Mouse (Mus musculus) kidney, adult 2 months (tissue): ENCODE measurements at regions not wholly inside any gene's neighbourhood (a gene's known extent, or its start where the extent isn't known, plus 50 kb on each side); places are given as distances from the start of the nearest gene placed in this dataset.

Experiments used
- DNase-seq: peaks from one replicate; pipeline ENCODE4 v3.0.0; 2021
- H3K27ac ChIP-seq: fragments of 200-500 bp; 2 replicates; pipeline ENCODE4 v1.5.1; 2012; ENCODE audit warnings: low read depth, low read length, control low read depth, inconsistent platforms; ENCODE audit not compliant: insufficient read depth
- H3K27me3 ChIP-seq: fragments of 200-500 bp; replicated peaks from 2 replicates; pipeline ENCODE4 v1.6.1; 2012; ENCODE audit warnings: mild to moderate bottlenecking, moderate library complexity, low read length, inconsistent platforms; ENCODE audit not compliant: control insufficient read depth, insufficient read depth
- H3K36me3 ChIP-seq: fragments of 200-500 bp; 2 replicates; pipeline ENCODE4 v1.6.1; 2012; ENCODE audit warnings: mild to moderate bottlenecking, moderate library complexity, low read length, inconsistent platforms; ENCODE audit not compliant: control insufficient read depth, insufficient read depth
- H3K4me1 ChIP-seq: fragments of 200-500 bp; 2 replicates; pipeline ENCODE4 v1.6.1; 2011; ENCODE audit warnings: low read length; ENCODE audit not compliant: control insufficient read depth, insufficient read depth
- H3K4me3 ChIP-seq: fragments of 200-500 bp; 2 replicates; pipeline ENCODE4 v1.5.1; 2011; ENCODE audit warnings: mild to moderate bottlenecking, low read depth, low read length, control low read depth; ENCODE audit not compliant: insufficient read depth
- CTCF ChIP-seq: fragments of 200-500 bp; conservative IDR thresholded peaks from 2 replicates; pipeline ENCODE4 v1.5.1; 2011; ENCODE audit warnings: low read depth, mild to moderate bottlenecking, control low read depth, low read length, moderate library complexity, mixed read lengths; ENCODE audit not compliant: insufficient read depth, insufficient read length
- POLR2A ChIP-seq: fragments of 200-500 bp; IDR thresholded peaks from one replicate; pipeline ENCODE4 v1.6.1; 2011; ENCODE audit warnings: low read depth, low read length, control low read depth
- WGBS: fragments of 180-500 bp; shearing (Covaris S2); methylation state at CpG from one replicate; pipeline ENCODE4 v1.1.7; 2018; 5-methylcytosine and 5-hydroxymethylcytosine counted together

DNA sequence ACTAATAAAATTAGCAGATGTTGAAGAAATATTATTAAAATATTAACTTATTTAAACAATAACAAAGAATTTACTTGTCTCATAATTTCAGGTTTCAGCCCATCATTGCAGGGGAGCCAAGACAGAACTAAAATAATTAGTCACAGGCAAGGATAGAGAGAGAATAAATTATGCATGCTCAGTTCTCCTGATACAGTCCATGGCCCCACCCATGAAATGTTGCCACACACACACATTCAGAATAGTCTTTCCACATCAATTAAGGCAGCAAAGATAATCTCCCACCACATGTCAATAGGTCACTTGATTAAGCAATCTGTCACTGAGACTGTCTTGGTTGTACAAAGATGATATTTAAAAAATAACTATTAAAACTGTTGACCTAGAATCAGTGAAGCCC, 1019.8 kb downstream of the D3Ertd751e start:
- H3K36me3 ChIP-seq: no peaks in the 10 kb centered on the region
- no peak for DNase-seq
- H3K4me1 ChIP-seq: no peaks in the 10 kb centered on the region
- H3K27me3 ChIP-seq: no peaks in the 10 kb centered on the region
- TF ChIP-seq POLR2A (no peak), CTCF (no peak)
- no peak overlapping the region for H3K27ac ChIP-seq
- no peak overlapping the region for H3K4me3 ChIP-seq

DNA sequence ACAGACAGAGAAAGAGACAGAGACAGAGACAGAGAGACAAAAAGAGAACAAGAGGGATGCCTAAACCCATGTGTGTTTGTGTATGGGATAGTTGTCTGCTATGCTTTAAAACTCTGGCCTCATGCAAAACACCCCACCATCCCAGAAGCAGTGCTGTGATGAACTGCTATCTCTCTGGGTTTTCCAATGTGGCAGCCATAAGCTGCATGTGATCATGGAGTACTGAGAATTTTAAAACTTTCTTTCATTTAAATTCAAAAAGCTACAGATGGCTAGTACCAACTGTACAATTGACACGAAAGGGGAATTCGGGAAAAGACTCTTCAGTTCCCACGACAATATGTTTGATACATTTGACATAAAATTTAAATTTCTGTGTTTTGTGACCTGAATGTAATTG, 1041.1 kb downstream of the D3Ertd751e start:
- WGBS: 94% methylated on average over 3 of the region's 3 CpGs

GRCm38 (mm10) chr3:42784203-42784602, 1041.8 kb downstream of the D3Ertd751e start:
- Histone ChIP-seq H3K27me3 (no peaks in the 10 kb centered on the region), H3K27ac (no peak overlapping the region), H3K36me3 (no peaks in the 10 kb centered on the region), H3K4me1 (no peaks in the 10 kb centered on the region), H3K4me3 (no peak overlapping the region)
- DNase-seq: no peak
- TF ChIP-seq CTCF (no peak), POLR2A (no peak)
- 79% methylated on average over 2 of the region's 2 CpGs for WGBS

More for the DNA sequence above, 1041.1 kb downstream of the D3Ertd751e start:
- no peak for DNase-seq
- H3K36me3 ChIP-seq: no peaks in the 10 kb centered on the region
- H3K27me3 ChIP-seq: no peaks in the 10 kb centered on the region
- H3K4me3 ChIP-seq: no peak overlapping the region
- H3K4me1 ChIP-seq: no peaks in the 10 kb centered on the region
- TF ChIP-seq CTCF (no peak), POLR2A (no peak)
- no peak overlapping the region for H3K27ac ChIP-seq

GRCm38 (mm10) chr3:42790415-42790814, 1048.0 kb downstream of the D3Ertd751e start:
- Histone ChIP-seq H3K4me3 (no peak overlapping the region), H3K27me3 (no peaks in the 10 kb centered on the region), H3K36me3 (no peaks in the 10 kb centered on the region), H3K27ac (no peak overlapping the region), H3K4me1 (no peaks in the 10 kb centered on the region)
- no peak for DNase-seq
- TF ChIP-seq POLR2A: no peak
- no peak for TF ChIP-seq CTCF

- no peak overlapping the region for H3K4me3 ChIP-seq
- no peak for TF ChIP-seq POLR2A
- H3K27ac ChIP-seq: no peak overlapping the region
- no peaks in the 10 kb centered on the region for H3K4me1 ChIP-seq
- DNase-seq: no peak
- H3K36me3 ChIP-seq: no peaks in the 10 kb centered on the region
- H3K27me3 ChIP-seq: no peaks in the 10 kb centered on the region
Observed at GRCm38 (mm10) chr3:42791878-42792277, 1049.5 kb downstream of the D3Ertd751e start.

- H3K4me3 ChIP-seq: no peak overlapping the region
- H3K4me1 ChIP-seq: no peaks in the 10 kb centered on the region
- no peaks in the 10 kb centered on the region for H3K27me3 ChIP-seq
- no peak for TF ChIP-seq POLR2A
- TF ChIP-seq CTCF: no peak
- H3K27ac ChIP-seq: no peak overlapping the region
- no peaks in the 10 kb centered on the region for H3K36me3 ChIP-seq
- 20% methylated on average over 1 of the region's 1 CpGs for WGBS
- DNase-seq: no peak
Observed at GRCm38 (mm10) chr3:42830456-42830855, 1088.0 kb downstream of the D3Ertd751e start.

GRCm38 (mm10) chr3:42867370-42867769, 1125.0 kb downstream of the D3Ertd751e start:
- Histone ChIP-seq H3K4me3 (no peak overlapping the region), H3K27me3 (no peaks in the 10 kb centered on the region), H3K27ac (no peak overlapping the region), H3K4me1 (no peaks in the 10 kb centered on the region), H3K36me3 (no peaks in the 10 kb centered on the region)
- WGBS: 62% methylated on average over 1 of the region's 1 CpGs
- DNase-seq: no peak
- TF ChIP-seq POLR2A: no peak
- TF ChIP-seq CTCF: no peak

DNA sequence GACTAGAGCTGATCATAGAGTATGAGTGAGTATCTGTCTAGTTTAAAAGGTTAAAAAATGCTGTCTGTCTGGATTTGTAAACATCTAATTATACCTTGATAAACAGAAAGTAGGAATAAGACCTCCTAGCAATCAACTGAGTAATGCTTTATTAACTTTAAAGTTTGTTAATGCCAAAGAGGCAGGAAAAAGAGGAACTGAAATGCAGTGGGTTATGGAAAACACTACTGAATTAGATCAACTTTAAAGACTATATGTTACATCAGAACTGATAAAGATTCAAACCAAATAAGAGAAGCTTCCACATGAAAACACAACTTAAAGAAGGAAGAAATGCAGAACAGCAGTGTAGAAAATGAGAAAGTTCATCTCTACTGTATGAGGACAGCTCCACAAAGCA, 1136.6 kb downstream of the D3Ertd751e start:
- TF ChIP-seq POLR2A: no peak
- no peak for TF ChIP-seq CTCF
- no peak for DNase-seq
- Histone ChIP-seq H3K36me3 (no peaks in the 10 kb centered on the region), H3K27ac (no peak overlapping the region), H3K27me3 (no peaks in the 10 kb centered on the region), H3K4me1 (no peaks in the 10 kb centered on the region), H3K4me3 (no peak overlapping the region)
